Mouse (Mus musculus): Measurements from ENCODE around the gene Ick. TPM values are rescaled to one million over a fixed set of nuclear protein-coding genes. Genes with fewer than 3 reads are reported as not detected.
"Not testable (repeated sequence)": the region's sequence is repeated elsewhere in the genome, so short reads cannot be mapped to it uniquely, and the experiment has no call there.

The Ick gene
- polyA plus RNA-seq (2015; fragmentation: Nextera tagmentation; extraction: Ambion mirVana), result 34.3 and 34.6 TPM in 2 replicates

DNA sequence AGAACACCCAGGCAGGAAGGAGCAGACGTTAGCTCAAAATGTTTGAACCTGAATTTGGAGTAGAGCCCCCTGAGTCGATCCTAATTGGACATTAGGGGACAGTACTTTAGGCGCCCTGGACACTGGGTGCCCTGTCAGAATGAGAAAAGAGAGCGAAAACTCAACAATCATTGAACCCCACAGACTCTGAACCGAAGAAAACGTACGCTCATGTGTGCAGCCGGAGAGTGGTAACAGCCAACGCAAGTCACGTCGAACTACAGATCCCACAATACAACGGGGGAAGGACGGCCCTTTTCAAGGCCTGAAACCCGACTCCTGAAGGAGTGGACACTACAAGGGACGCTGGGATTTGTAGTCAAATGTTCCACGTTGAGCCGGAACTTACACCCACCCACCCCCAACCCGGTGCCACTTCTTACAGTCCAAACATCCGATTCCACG, at the start of gene Ick, which contains the start of gene Fbxo9:
Gene Ick (plus strand): TSS at position 397 of the 444 bp plus-strand sequence.
Gene Fbxo9 (minus strand): TSS at position 270 of the 444 bp plus-strand sequence.
- 0 out of 2 replicates have a peak, but pooled peaks cover 5% of the 10 kb centered on the region for H3K36me3 ChIP-seq (ENCODE audit: poor library complexity, severe bottlenecking)
- ATAC-seq, result peak; percentile 95
- peak within 1 kb of the TSS; percentile 92 for H3K4me2 ChIP-seq
- H3K9ac ChIP-seq, result peak within 1 kb of the TSS; percentile 88
- peaks cover 23% of the 10 kb centered on the region for H3K4me1 ChIP-seq
- H3K27ac ChIP-seq, result peak within 1 kb of the TSS; percentile 85
- WGBS, result under 1% methylated on average over 20 of the region's 20 CpGs
- peak within 1 kb of the TSS; percentile 83 for H3K4me3 ChIP-seq
- no peaks in the 10 kb centered on the region for H3K27me3 ChIP-seq
- no peaks in the 10 kb centered on the region for H3K9me3 ChIP-seq (replicated peaks)

DNA sequence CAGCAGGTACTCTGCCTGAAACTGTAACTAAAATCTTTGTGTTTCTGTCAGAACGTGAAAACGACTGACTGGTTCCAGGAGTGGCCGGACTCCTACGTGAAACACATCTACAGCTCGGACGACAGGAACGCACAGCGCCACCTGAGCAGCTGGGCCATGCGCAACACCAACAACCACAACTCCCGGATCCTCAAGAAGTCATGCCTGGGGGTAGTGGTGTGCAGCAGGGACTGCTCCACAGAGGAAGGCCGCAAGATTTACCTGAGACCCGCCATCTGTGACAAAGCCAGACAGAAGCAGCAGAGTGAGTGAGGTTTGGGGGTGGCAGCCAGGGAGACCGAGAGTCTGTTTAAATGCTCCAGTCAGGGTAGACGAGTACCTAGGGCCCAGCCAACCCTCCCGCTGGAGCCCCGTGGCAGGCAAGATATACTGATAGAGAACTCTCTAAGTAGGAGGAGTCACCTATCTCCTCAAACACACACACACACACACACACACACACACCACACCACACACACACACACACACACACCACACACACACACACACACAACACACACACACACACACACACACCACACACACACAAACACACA, 49.4 kb upstream of the Ick start:
- H3K36me3 ChIP-seq (ENCODE audit: poor library complexity, severe bottlenecking), result no peaks in the 10 kb centered on the region
- no peak for ATAC-seq
- WGBS, result 85% methylated on average over 16 of the region's 16 CpGs
- H3K4me3 ChIP-seq, result no peak overlapping the region
- H3K27me3 ChIP-seq, result no peaks in the 10 kb centered on the region
- H3K27ac ChIP-seq, result no peak overlapping the region
- H3K4me1 ChIP-seq, result no peaks in the 10 kb centered on the region
- no peak overlapping the region for H3K9ac ChIP-seq
- H3K4me2 ChIP-seq, result no peak overlapping the region
- no peaks in the 10 kb centered on the region for H3K9me3 ChIP-seq (replicated peaks)

DNA sequence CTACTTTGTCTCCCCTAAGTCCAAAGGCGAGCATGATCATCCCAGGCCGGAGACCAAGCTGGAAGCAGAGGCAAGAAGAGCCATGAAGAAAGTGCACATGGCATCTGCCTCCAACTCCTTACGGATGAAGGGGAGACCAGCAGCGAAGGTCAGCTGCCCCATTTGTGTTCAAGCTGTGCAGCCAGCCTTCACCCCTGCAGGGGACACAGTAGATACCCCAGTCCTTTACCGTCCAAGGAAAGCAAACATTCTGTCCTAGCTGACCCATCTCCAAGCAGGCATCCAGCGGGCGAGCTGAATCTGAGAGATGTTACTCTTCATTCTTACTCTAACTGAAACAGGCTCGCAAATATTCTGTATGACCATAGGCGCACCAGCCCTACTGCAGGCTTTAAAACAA, 46.6 kb upstream of the Ick start:
- 77% methylated on average over 9 of the region's 9 CpGs for WGBS
- H3K4me2 ChIP-seq, result no peak overlapping the region
- no peaks in the 10 kb centered on the region for H3K36me3 ChIP-seq (ENCODE audit: poor library complexity, severe bottlenecking)
- no peak overlapping the region for H3K4me3 ChIP-seq
- H3K4me1 ChIP-seq, result no peaks in the 10 kb centered on the region
- H3K9me3 ChIP-seq (replicated peaks), result no peaks in the 10 kb centered on the region
- no peak for ATAC-seq
- no peak overlapping the region for H3K27ac ChIP-seq
- H3K27me3 ChIP-seq, result no peaks in the 10 kb centered on the region
- no peak overlapping the region for H3K9ac ChIP-seq

DNA sequence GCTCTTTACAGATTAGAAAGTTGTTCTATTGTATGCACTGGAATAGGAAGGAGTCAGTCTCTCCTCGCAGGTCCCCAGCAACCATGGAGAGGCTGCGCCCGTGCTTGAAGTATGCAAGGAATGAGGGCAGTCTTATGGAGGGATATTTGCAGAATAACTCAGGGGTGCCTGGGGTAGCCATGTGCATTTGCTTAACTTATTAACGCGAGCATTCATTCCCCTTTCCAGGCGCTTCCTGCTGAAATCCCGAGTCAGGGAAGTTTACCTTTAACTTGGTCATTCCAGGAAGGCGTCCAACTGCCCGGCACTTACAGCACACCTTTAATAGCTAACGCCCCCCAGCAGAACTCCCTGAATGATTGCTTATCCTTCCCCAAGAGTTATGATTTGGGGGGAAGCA, 44.9 kb upstream of the Ick start:
- no peaks in the 10 kb centered on the region for H3K4me1 ChIP-seq
- H3K9ac ChIP-seq, result no peak overlapping the region
- 82% methylated on average over 10 of the region's 10 CpGs for WGBS
- no peaks in the 10 kb centered on the region for H3K36me3 ChIP-seq (ENCODE audit: poor library complexity, severe bottlenecking)
- no peak for ATAC-seq
- no peaks in the 10 kb centered on the region for H3K27me3 ChIP-seq
- H3K9me3 ChIP-seq (replicated peaks), result no peaks in the 10 kb centered on the region
- H3K27ac ChIP-seq, result no peak overlapping the region
- no peak overlapping the region for H3K4me3 ChIP-seq
- H3K4me2 ChIP-seq, result no peak overlapping the region

DNA sequence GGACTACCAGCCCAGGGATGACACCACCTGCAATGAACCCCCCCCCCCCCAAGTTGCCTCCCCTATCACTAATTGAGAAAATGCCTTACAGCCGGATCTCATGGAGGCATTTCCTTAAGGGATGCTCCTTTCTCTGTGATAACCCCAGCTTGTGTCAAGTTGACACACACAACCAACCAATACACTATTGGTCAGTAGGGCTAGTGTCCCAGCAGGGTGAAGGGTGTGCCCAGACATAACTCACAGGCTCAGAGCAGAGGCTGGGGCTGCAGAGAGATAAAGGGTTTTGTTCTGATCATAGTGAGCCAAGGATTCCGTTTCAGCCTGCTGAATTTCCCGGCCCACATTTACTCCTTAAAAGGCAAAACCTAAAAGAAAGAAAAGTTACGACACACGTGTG, 38.5 kb upstream of the Ick start:
- no peak for ATAC-seq
- H3K9me3 ChIP-seq (replicated peaks), result no peaks in the 10 kb centered on the region
- H3K36me3 ChIP-seq (ENCODE audit: poor library complexity, severe bottlenecking), result no peaks in the 10 kb centered on the region
- no peak overlapping the region for H3K27ac ChIP-seq
- H3K4me3 ChIP-seq, result no peak overlapping the region
- H3K27me3 ChIP-seq, result no peaks in the 10 kb centered on the region
- H3K4me1 ChIP-seq, result no peaks in the 10 kb centered on the region
- no peak overlapping the region for H3K4me2 ChIP-seq
- no peak overlapping the region for H3K9ac ChIP-seq
- 89% methylated on average over 5 of the region's 5 CpGs for WGBS

DNA sequence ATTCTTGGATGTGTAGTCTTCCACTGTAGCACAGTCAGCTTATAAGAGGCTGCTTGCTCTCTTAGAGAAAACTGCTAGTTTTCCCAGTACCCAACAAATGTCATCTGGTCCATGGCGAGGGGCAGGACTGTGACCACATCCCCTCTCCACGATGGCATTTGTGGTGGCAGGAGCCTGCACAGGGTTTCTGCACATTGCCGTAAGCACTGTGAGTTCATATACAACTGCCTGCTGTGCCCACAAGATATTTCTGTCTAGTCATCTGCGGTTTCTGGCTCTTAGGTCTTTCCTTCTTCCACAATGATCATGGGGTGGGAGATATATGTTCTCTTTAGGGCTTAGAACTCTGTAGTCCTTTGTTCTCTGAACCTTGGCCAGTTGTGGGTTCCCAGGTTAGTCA, 37.4 kb upstream of the Ick start:
- no peak overlapping the region for H3K4me3 ChIP-seq
- no peaks in the 10 kb centered on the region for H3K9me3 ChIP-seq (replicated peaks)
- no peak for ATAC-seq
- no peak overlapping the region for H3K4me2 ChIP-seq
- H3K4me1 ChIP-seq, result no peaks in the 10 kb centered on the region
- H3K9ac ChIP-seq, result no peak overlapping the region
- 94% methylated on average over 4 of the region's 4 CpGs for WGBS
- H3K27ac ChIP-seq, result no peak overlapping the region
- H3K36me3 ChIP-seq (ENCODE audit: poor library complexity, severe bottlenecking), result no peaks in the 10 kb centered on the region
- H3K27me3 ChIP-seq, result no peaks in the 10 kb centered on the region

DNA sequence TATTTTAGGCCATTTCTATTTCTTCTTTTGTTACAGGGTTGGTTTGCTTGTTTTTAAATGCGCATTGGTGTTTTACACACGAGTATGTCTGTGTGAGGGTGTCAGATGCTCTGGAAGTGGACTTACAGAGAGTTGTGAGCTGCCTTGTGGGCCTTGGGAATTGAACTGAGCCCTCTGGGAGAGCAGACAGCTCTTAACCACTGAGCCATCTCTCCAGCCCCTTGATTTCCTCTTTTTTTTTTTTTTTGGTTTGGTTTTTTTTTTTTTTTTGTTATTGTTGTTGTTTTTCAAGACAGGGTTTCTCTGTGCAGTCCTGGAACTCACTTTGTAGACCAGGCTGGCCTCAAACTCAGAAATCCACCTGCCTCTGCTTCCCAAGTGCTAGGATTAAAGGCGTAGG, 35.7 kb upstream of the Ick start:
- not testable (repeated sequence) for H3K9ac ChIP-seq; H3K4me3 ChIP-seq; H3K27ac ChIP-seq; ATAC-seq; H3K9me3 ChIP-seq (replicated peaks); H3K4me2 ChIP-seq; H3K27me3 ChIP-seq; H3K4me1 ChIP-seq; H3K36me3 ChIP-seq (ENCODE audit: poor library complexity, severe bottlenecking)
- 89% methylated on average over 3 of the region's 3 CpGs for WGBS

DNA sequence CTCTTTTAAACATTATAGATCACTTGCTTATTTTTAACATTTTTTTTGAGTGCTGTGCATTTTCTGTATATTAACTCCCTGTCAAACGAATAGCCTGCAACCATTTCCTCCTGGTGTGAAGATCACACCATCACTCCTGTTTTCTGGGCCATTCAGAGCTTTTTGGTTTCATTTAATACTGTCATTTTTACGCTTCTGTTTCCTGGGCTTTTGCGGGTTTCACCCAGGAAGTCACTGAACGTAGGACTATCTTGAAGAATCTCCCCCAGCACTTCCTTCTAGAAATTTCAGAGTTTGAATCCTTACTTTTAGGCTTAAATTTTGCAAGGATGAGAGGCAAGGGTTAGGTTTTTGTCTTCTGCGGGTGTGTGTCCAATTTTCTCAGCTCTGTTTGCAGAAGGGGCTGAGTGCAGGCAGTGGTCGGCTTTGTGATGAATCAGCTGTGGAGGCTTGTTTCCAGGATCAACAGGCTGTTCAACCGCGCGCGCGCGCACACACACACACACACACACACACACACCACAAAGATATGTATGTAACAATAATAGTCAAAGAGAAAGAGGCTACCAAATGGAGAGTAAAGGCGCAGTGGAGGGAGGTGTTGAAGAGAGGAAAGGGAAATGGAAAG, 35.2 kb upstream of the Ick start:
- H3K9me3 ChIP-seq (replicated peaks), result no peaks in the 10 kb centered on the region
- H3K4me1 ChIP-seq, result no peaks in the 10 kb centered on the region
- no peaks in the 10 kb centered on the region for H3K27me3 ChIP-seq
- 91% methylated on average over 13 of the region's 13 CpGs for WGBS
- H3K36me3 ChIP-seq (ENCODE audit: poor library complexity, severe bottlenecking), result no peaks in the 10 kb centered on the region
- no peak overlapping the region for H3K4me2 ChIP-seq
- no peak overlapping the region for H3K4me3 ChIP-seq
- no peak overlapping the region for H3K27ac ChIP-seq
- ATAC-seq, result no peak
- H3K9ac ChIP-seq, result no peak overlapping the region

DNA sequence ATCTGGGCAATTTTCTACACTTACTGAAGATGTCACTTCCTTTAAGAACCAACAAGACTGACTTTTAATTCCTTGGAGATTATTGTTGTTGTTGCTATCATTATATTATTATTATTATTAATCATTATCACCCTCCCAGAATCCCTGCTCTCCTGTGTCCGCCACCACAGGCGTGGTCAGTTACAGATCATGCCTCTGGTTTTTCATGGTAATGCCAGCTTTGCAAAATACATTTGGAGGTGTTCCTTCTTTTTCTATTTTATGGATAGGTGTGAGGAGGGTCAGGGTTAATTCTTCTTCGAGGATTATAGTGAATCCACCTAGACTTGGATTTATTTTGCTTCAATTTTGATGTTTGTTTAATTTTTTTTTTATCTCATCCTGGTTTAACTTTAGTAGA, 33.7 kb upstream of the Ick start:
- Histone ChIP-seq H3K27me3 (no peaks in the 10 kb centered on the region), H3K4me2 (no peak overlapping the region), H3K9ac (no peak overlapping the region), H3K36me3 (ENCODE audit: poor library complexity, severe bottlenecking) (no peaks in the 10 kb centered on the region), H3K27ac (no peak overlapping the region), H3K9me3 (replicated peaks) (no peaks in the 10 kb centered on the region), H3K4me3 (no peak overlapping the region), H3K4me1 (no peaks in the 10 kb centered on the region)
- WGBS, result 91% methylated on average over 3 of the region's 3 CpGs
- ATAC-seq, result no peak

DNA sequence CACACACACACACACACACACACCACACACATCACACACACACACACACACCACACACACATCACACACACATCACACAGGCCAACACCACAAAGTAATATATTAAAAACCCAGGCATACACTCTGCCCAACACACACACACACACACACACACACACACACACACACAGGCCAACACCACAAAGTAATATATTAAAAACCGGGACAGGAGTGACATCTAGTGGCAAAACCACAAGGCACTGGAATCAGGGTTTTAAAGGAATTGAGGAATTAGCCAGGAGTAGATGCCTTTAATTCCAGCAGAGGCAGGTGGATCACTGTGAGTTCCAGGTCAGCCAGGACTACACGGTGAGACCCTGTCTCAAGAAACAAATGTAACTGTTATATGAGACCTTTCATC, 30.8 kb upstream of the Ick start:
- H3K9ac ChIP-seq, result no peak overlapping the region
- no peaks in the 10 kb centered on the region for H3K9me3 ChIP-seq (replicated peaks)
- peaks cover 12% of the 10 kb centered on the region for H3K36me3 ChIP-seq (ENCODE audit: poor library complexity, severe bottlenecking)
- H3K27me3 ChIP-seq, result no peaks in the 10 kb centered on the region
- no peak overlapping the region for H3K27ac ChIP-seq
- no peak overlapping the region for H3K4me2 ChIP-seq
- no peak overlapping the region for H3K4me3 ChIP-seq
- no peaks in the 10 kb centered on the region for H3K4me1 ChIP-seq
- ATAC-seq, result no peak
- WGBS, result 29% methylated on average over 2 of the region's 2 CpGs

DNA sequence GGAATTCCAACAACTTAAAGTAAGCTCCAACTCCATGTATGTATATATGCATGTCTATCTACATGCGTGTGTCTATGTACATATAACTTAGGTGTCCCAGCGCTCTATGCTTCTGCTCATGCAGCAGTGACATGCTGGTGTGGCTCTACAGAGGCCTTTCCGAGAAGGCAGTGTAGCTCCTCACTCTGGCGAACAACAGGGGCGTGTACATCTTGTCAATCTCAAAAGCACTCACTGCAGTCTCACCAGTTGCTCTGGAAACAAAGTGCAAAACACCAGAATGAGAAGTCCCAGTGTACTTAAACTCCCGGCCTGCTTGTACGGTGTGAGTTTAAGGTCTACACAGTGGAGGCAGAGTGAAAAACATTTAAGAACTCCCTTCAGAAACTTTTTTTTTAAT, 27.2 kb upstream of the Ick start:
- peaks cover 47% of the 10 kb centered on the region for H3K36me3 ChIP-seq (ENCODE audit: poor library complexity, severe bottlenecking)
- no peak overlapping the region for H3K4me2 ChIP-seq
- 80% methylated on average over 7 of the region's 7 CpGs for WGBS
- no peaks in the 10 kb centered on the region for H3K9me3 ChIP-seq (replicated peaks)
- H3K27ac ChIP-seq, result no peak overlapping the region
- no peaks in the 10 kb centered on the region for H3K27me3 ChIP-seq
- no peaks in the 10 kb centered on the region for H3K4me1 ChIP-seq
- H3K4me3 ChIP-seq, result no peak overlapping the region
- no peak for ATAC-seq
- no peak overlapping the region for H3K9ac ChIP-seq

DNA sequence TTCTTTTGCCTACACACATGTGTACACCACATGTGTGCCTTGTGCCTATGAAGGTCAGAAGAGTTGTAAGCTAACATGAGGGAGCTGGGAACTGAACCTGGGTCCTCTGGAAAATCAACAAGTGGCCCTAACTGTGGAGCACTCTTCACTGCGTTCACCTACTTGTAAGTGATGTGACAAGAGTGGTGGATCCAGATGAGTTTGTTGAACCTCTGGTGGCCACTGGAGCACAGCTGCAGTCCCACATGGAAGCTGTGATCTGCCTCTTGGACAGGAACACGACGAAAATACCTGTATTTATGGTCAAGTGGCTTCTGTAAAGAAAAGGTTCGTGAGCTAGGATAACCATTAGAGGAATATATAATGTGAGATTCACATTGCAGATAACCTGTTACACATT, 24.7 kb upstream of the Ick start:
- Histone ChIP-seq H3K36me3 (ENCODE audit: poor library complexity, severe bottlenecking) (peaks cover 62% of the 10 kb centered on the region), H3K27ac (no peak overlapping the region), H3K27me3 (no peaks in the 10 kb centered on the region), H3K9me3 (replicated peaks) (no peaks in the 10 kb centered on the region), H3K4me1 (no peaks in the 10 kb centered on the region), H3K9ac (no peak overlapping the region), H3K4me3 (no peak overlapping the region), H3K4me2 (no peak overlapping the region)
- 91% methylated on average over 4 of the region's 4 CpGs for WGBS
- no peak for ATAC-seq
